ENCODE assay signal across 8 mouse cellular contexts in genomic region chr15:84960692-84961091, GRCm38 (mm10). TPM values are rescaled to one million over a fixed set of nuclear protein-coding genes. Genes with fewer than 3 reads are reported as not detected.
DNase-seq lines count a peak whose midpoint lies in the region; ATAC-seq lines count a peak whose summit lies in the region.

No protein-coding gene starts in this region.

- no peak for ATAC-seq in hindbrain, embryonic 12.5 days (ENCODE audit: low FRiP score)

- peak overlapping the region; percentile 53 for H3K9ac ChIP-seq in hindbrain, embryonic 12.5 days

- WGBS in hindbrain, embryonic 12.5 days: 26% methylated on average over 8 of the region's 8 CpGs

- intact Hi-C loops in left cerebral cortex, postnatal 4 days (cut with DNase I): loop anchor here (1.0 kb wide), 1 partner anchor 182 kb away; no protein-coding TSS in a partner anchor

- no peak overlapping the region for H3K4me3 ChIP-seq in hindbrain, embryonic 12.5 days

- peak; percentile 74 to 84 for DNase-seq in left cerebral cortex, adult 18-20 months (ENCODE audit: low spot score in 2 of 2)
- DNase-seq in left cerebral cortex, postnatal 4 days: no peak
- DNase-seq in cerebellum, adult 9-11 months: peak; percentile 72
- peak; percentile 87 for DNase-seq in right cerebral cortex, adult 18-20 months
- no peak for DNase-seq in embryo, embryonic 10 days (ENCODE audit: low spot score)
- DNase-seq in B cell, adult 2 months: no peak
- no peak for DNase-seq in heart, adult 11 months

- H3K4me2 ChIP-seq in hindbrain, embryonic 12.5 days (replicated peaks): 0 out of 2 replicates have a peak overlapping the region, but pooled peaks have one; percentile 13

- peaks cover 16% of the 10 kb centered on the region for H3K36me3 ChIP-seq in hindbrain, embryonic 12.5 days

- H3K27ac ChIP-seq in hindbrain, embryonic 12.5 days: no peak overlapping the region

- H3K9me3 ChIP-seq in hindbrain, embryonic 12.5 days (replicated peaks): no peaks in the 10 kb centered on the region

- H3K4me1 ChIP-seq in hindbrain, embryonic 12.5 days: peaks cover 26% of the 10 kb centered on the region

- H3K27me3 ChIP-seq in hindbrain, embryonic 12.5 days: no peaks in the 10 kb centered on the region

RNA-seq across cellular contexts. Expression of gene 5031439G07Rik, which starts 27.7 kb away (rescaled TPM):
- 10 to 100 TPM; 90.8 to 94.2 TPM for total RNA-seq in left cerebral cortex, adult 18-20 months (2021)
- total RNA-seq in left cerebral cortex, postnatal 4 days (2021): 100 to 1,000 TPM; 134 to 161 TPM
- 18.7 TPM in 2 replicates for polyA plus RNA-seq in hindbrain, embryonic 12.5 days (2016; fragmentation: Nextera tagmentation; extraction: Ambion mirVana)

RNA-seq across cellular contexts. Expression of gene Nup50, which starts 37.5 kb away (rescaled TPM):
- 10 to 100 TPM; 30.6 to 33.4 TPM for total RNA-seq in left cerebral cortex, adult 18-20 months (2021)
- total RNA-seq in left cerebral cortex, postnatal 4 days (2021): 10 to 100 TPM; 30.5 to 33.9 TPM
- 56.4 and 58.0 TPM in 2 replicates for polyA plus RNA-seq in hindbrain, embryonic 12.5 days (2016; fragmentation: Nextera tagmentation; extraction: Ambion mirVana)

RNA-seq across cellular contexts. Expression of gene Gm29666, which starts 40.9 kb away (rescaled TPM):
- 1 to 10 TPM; 1.1 TPM for total RNA-seq in left cerebral cortex, adult 18-20 months (2021)
- 1 to 10 TPM; 1.6 to 1.7 TPM for total RNA-seq in left cerebral cortex, postnatal 4 days (2021)
- 0.77 and 0.88 TPM in 2 replicates for polyA plus RNA-seq in hindbrain, embryonic 12.5 days (2016; fragmentation: Nextera tagmentation; extraction: Ambion mirVana)

RNA-seq across cellular contexts. Expression of gene Upk3a, which starts 56.2 kb away (rescaled TPM):
- total RNA-seq in left cerebral cortex, adult 18-20 months (2021): under 1 TPM; 0.35 to 0.42 TPM
- total RNA-seq in left cerebral cortex, postnatal 4 days (2021): under 1 TPM in 1 of 2 experiments, not detected in 1; 0.48 TPM
- 0.19 and 0.21 TPM in 2 replicates for polyA plus RNA-seq in hindbrain, embryonic 12.5 days (2016; fragmentation: Nextera tagmentation; extraction: Ambion mirVana)

Comparison
In these comparisons a context has a peak if more than half of its experiments do, and no peak if none do; other contexts are left out.
1. DNase-seq: peak in left cerebral cortex, adult 18-20 months (2 of 2), cerebellum, adult 9-11 months (single experiment) and right cerebral cortex, adult 18-20 months (single experiment); none in left cerebral cortex, postnatal 4 days (single experiment), embryo, embryonic 10 days (single experiment), B cell, adult 2 months (0 of 2) and heart, adult 11 months (single experiment).